Comparison of ENCODE assay signal across 8 mouse cellular contexts in the genomic region with DNA sequence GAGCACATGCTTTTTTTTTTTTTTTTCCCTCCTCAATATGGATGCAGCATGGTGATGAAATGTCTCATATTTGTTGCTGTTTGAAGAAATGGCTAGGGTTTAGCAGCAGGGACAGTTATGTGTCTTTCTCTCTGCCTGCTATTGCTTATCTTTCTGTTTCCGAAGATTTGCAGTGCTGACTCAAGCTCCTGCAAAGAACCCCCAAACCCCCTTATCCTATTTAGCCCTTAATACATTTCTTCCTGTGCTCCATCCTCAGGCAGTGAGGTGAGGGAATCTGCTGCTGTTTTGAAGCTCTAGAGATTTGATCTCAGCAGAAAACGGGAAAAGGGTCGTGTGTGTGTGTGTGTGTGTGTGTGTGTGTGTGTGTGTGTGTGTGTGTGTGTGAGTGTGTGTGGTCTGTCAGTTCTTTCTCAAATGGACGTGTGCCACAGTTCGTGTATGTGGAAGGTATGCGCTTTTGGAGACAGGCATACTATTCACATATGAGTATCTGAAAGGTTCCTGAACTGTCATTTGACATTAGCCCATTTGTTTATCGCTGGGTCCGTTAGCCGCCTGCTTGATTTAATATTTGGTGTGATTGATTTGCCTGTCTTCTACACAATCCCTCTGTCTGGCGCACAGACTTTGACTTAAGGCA. TPM values are rescaled to one million over a fixed set of nuclear protein-coding genes. Genes with fewer than 3 reads are reported as not detected.
A peak's percentile ranks its signal among the peaks of the same experiment; 100 is the strongest.
DNase-seq lines count a peak whose midpoint lies in the region; ATAC-seq lines count a peak whose summit lies in the region.

No protein-coding gene starts in this region.

- peak overlapping the region; percentile 56 for H3K4me3 ChIP-seq in kidney, embryonic 16.5 days (ENCODE audit: low read length)
- peak overlapping the region; percentile 39 for H3K4me3 ChIP-seq in forebrain, embryonic 11.5 days (ENCODE audit: low read depth, low read length)
- peak overlapping the region; percentile 59 for H3K4me3 ChIP-seq in neural tube, embryonic 15.5 days (replicated peaks)

- DNase-seq in kidney, adult 8-10 months = no peak
- no peak for DNase-seq in forebrain, embryonic 11.5 days (ENCODE audit: low spot score)
- peak; percentile 11 to 30 for DNase-seq in left cerebral cortex, adult 9 months (ENCODE audit: low spot score in 2 of 2)
- DNase-seq in natural killer cell, adult 2 months (ENCODE audit: low spot score in 2 of 2) = no peak
- no peak for DNase-seq in urinary bladder, postnatal 4 days (ENCODE audit: low spot score in 2 of 2)

- WGBS in kidney, embryonic 16.5 days = 15% methylated on average over 10 of the region's 10 CpGs
- WGBS in forebrain, embryonic 11.5 days = 17% methylated on average over 10 of the region's 10 CpGs
- 10% methylated on average over 10 of the region's 10 CpGs for WGBS in neural tube, embryonic 15.5 days

- H3K9ac ChIP-seq in kidney, embryonic 16.5 days (replicated peaks; ENCODE audit: low read length) = peak overlapping the region; percentile 57
- peak overlapping the region; percentile 58 for H3K9ac ChIP-seq in forebrain, embryonic 11.5 days (ENCODE audit: low read length)
- peak overlapping the region; percentile 64 for H3K9ac ChIP-seq in neural tube, embryonic 15.5 days (replicated peaks)

- peak overlapping the region; percentile 70 for H3K4me2 ChIP-seq in kidney, embryonic 16.5 days (replicated peaks; ENCODE audit: low read depth, low read length)
- H3K4me2 ChIP-seq in forebrain, embryonic 11.5 days (ENCODE audit: low read depth, low read length, severe bottlenecking) = peak overlapping the region; percentile 53
- H3K4me2 ChIP-seq in neural tube, embryonic 15.5 days = peak overlapping the region; percentile 61

- no peaks in the 10 kb centered on the region for H3K9me3 ChIP-seq in kidney, embryonic 16.5 days (ENCODE audit: low read length)
- H3K9me3 ChIP-seq in forebrain, embryonic 11.5 days (ENCODE audit: control insufficient read depth, low read length) = no peaks in the 10 kb centered on the region
- H3K9me3 ChIP-seq in neural tube, embryonic 15.5 days (replicated peaks) = no peaks in the 10 kb centered on the region

- H3K36me3 ChIP-seq in kidney, embryonic 16.5 days (ENCODE audit: insufficient read depth, low read length) = no peaks in the 10 kb centered on the region
- no peaks in the 10 kb centered on the region for H3K36me3 ChIP-seq in forebrain, embryonic 11.5 days (ENCODE audit: control insufficient read depth, insufficient read depth, low read length)
- no peaks in the 10 kb centered on the region for H3K36me3 ChIP-seq in neural tube, embryonic 15.5 days

- ATAC-seq in kidney, embryonic 16.5 days (ENCODE audit: low FRiP score, low TSS enrichment) = no peak
- ATAC-seq in forebrain, embryonic 11.5 days (replicated peaks; ENCODE audit: low FRiP score) = peak; percentile 14; the same call in 1 of the 2 replicates
- peak; percentile 66 for ATAC-seq in neural tube, embryonic 15.5 days (ENCODE audit: low FRiP score)
- ATAC-seq in monocyte, adult 5-6 weeks (replicated peaks; ENCODE audit: insufficient number of reproducible peaks, low FRiP score, low TSS enrichment, poor library complexity, severe bottlenecking) = no peak

- H3K4me1 ChIP-seq in kidney, embryonic 16.5 days (ENCODE audit: insufficient read depth, low read length) = no peaks in the 10 kb centered on the region
- peaks cover 3% of the 10 kb centered on the region; the same call in 1 of the 2 replicates for H3K4me1 ChIP-seq in forebrain, embryonic 11.5 days (replicated peaks; ENCODE audit: control insufficient read depth, insufficient read depth, low read length)
- H3K4me1 ChIP-seq in neural tube, embryonic 15.5 days = 0 out of 2 replicates have a peak, but pooled peaks cover 6% of the 10 kb centered on the region

- no peak overlapping the region for H3K27ac ChIP-seq in kidney, embryonic 16.5 days (ENCODE audit: low read length)
- H3K27ac ChIP-seq in forebrain, embryonic 11.5 days (ENCODE audit: low read depth, low read length) = no peak overlapping the region
- H3K27ac ChIP-seq in neural tube, embryonic 15.5 days (replicated peaks) = peak overlapping the region; percentile 94

- 0 out of 2 replicates have a peak, but pooled peaks cover 10% of the 10 kb centered on the region for H3K27me3 ChIP-seq in kidney, embryonic 16.5 days (ENCODE audit: insufficient read depth, low read length)
- H3K27me3 ChIP-seq in forebrain, embryonic 11.5 days (ENCODE audit: control insufficient read depth, insufficient read depth, low read length) = no peaks in the 10 kb centered on the region
- no peaks in the 10 kb centered on the region for H3K27me3 ChIP-seq in neural tube, embryonic 15.5 days (replicated peaks)

RNA-seq across cellular contexts. Expression of a gene that starts 0.7 kb away (rescaled TPM):
- polyA plus RNA-seq in kidney, embryonic 16.5 days (2015; fragmentation: Nextera tagmentation; extraction: Ambion mirVana) = 0.20 and 0.33 TPM in 2 replicates
- polyA plus RNA-seq in forebrain, embryonic 11.5 days (2014; fragmentation: Nextera tagmentation; extraction: Ambion mirVana) = 0.63 and 0.94 TPM in 2 replicates
- 18.6 and 20.8 TPM in 2 replicates for polyA plus RNA-seq in neural tube, embryonic 15.5 days (2015; fragmentation: Nextera tagmentation; extraction: Ambion mirVana)
- total RNA-seq in monocyte, adult 5-6 weeks (2017) = not detected in 3 replicates

Comparison
In these comparisons a context has a peak if more than half of its experiments do, and no peak if none do; other contexts are left out.
1. ATAC-seq: peak in forebrain, embryonic 11.5 days (single experiment) and neural tube, embryonic 15.5 days (single experiment); none in kidney, embryonic 16.5 days (single experiment) and monocyte, adult 5-6 weeks (single experiment).
2. DNase-seq: peak in left cerebral cortex, adult 9 months (2 of 2); none in kidney, adult 8-10 months (0 of 2), forebrain, embryonic 11.5 days (single experiment), natural killer cell, adult 2 months (0 of 2) and urinary bladder, postnatal 4 days (0 of 2).
3. RNA of a gene that starts 0.7 kb away (polyA plus RNA-seq): 18.6 to 20.8 TPM in neural tube, embryonic 15.5 days; 0.63 to 0.94 TPM in forebrain, embryonic 11.5 days and 0.20 to 0.33 TPM in kidney, embryonic 16.5 days; every median in the first group is over 10 times any median in the second.
4. Peak in every context shown above with its lines, with median percentiles within 50 percentile points of each other: H3K4me2 ChIP-seq, H3K4me3 ChIP-seq and H3K9ac ChIP-seq.